Mouse (Mus musculus) monocyte, adult 5-6 weeks (primary cell): ENCODE results near the gene Plg. TPM values are rescaled to one million over a fixed set of nuclear protein-coding genes. Genes with fewer than 3 reads are reported as not detected.

Source experiments
- ATAC-seq: fragments of 153-309, 156-312 bp; replicated peaks from 2 replicates; pipeline ENCODE4 v1.8.0; 2017; ENCODE audit warnings: mild to moderate bottlenecking; ENCODE audit not compliant: low TSS enrichment, insufficient number of reproducible peaks, severe bottlenecking, poor library complexity, low FRiP score
- total RNA-seq: library from RNA; stranded (forward); fragments of 200-1000, 200-491, 200-594 nt; gene quantifications from 3 replicates; pipeline ENCODE4 v1.2.3, GENCODE M21; 2017

Plg gene
- total RNA-seq, 1 experiment from 2014 or later, result 1.5 TPM

GRCm38 (mm10) chr17:12431707-12432106 is 53.3 kb downstream of the Plg start:
- no peak for ATAC-seq

DNA sequence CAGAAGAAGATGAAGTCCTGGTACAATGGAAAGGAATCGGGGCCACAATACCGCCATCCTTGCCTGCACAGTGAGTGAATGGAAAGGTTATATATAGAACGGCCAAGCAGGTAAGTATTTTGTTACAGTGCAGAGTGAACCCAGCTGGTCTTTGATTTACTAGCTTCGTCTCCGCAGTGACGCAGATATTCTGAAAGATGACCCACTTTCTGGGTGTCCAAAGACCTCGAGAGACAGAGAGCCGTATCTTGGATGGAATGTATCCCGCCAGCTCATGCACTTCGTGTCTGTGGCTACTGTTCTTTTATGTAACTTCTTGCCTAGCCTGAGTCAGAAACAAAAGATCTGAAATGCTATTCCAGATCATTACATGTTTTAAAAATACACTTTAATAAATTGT is 59.4 kb downstream of the Plg start:
- no peak for ATAC-seq

- no peak for ATAC-seq
Observed at GRCm38 (mm10) chr17:12444561-12444960, 66.2 kb downstream of the Plg start.

- no peak for ATAC-seq
Observed at GRCm38 (mm10) chr17:12451234-12451633, 72.8 kb downstream of the Plg start.

DNA sequence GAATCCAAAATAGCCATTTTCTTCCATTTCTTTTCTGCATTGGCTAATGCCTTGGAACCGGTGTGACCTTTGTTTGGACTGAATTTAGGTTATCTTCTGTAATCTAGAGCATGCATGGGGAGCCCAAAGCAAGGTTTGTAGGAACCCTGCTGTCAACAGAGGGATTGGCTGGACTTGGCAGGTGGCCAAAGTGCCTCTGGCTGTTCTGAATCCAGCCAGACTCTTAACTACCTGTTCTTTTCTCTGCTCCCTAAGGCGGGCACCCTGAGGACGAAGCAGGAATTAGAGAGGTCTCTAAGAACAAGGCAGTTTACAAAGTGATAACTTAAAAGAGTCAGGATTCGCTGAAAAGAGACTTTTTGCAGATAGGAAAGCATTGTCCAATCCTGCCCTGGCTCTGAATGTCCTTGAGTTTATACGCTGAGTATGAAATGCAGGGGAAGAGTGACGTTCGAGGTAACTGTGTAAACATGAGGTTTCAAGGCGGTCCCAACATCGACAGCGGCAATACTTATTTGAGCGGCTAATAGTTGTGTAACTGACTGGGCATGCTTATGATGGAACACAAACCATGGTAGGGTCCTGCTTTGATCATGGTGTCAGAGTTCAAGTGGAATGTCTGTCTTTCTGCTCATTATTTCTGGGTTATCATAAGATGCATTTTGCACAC is 74.6 kb downstream of the Plg start:
- no peak for ATAC-seq

GRCm38 (mm10) chr17:12453691-12454090 is 75.3 kb downstream of the Plg start:
- ATAC-seq, result no peak

DNA sequence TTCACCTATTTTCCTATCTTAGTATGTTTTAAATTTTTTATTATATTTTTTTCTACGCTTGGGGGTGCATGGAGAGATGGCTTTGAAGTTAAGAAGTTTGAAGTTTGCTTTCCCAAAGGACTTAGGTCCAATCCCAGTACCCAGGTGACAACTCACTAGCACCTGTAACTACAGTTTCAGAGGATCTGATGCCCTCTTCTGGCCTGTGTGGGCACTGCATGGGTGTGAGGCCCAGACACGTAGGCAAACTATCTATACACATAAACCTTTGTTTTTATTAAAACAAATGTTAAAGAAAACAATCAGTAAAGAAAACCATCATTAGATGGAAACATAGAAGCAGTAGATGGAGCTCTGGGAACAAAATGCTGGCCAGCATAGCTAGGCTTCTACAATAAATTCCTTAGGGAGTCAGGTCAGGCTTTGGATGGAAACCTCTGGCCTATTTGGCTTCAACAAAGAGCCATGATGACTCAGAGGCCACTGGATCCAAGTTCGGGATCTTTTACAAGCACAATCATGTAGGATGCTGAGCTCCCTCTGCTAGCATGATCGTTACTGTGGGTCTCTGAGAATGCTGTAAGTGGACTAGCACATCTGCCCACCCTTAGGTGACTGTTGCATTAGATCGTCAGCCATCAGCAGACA is 76.9 kb downstream of the Plg start:
- ATAC-seq, result no peak

DNA sequence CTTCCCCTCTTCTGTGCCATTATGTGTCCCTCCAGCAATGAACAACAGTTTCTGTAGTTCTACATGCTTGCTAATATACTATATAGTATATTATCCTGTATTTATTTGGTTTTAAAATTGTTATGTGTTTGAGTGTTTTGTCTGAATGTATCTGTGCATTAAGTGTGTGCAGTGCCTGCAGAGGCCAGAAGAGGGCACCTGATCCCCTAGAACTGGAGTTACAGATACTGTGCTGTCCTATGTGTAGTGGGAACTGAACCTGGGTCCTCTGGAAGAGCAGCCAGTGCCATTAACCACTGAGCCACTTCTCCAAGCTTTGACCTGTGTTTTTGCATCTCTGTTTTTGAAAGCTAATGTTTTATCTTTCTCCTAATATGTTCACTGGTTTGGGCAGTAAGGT is 82.8 kb downstream of the Plg start:
- no peak for ATAC-seq

GRCm38 (mm10) chr17:12466501-12467000 is 88.1 kb downstream of the Plg start:
- no peak for ATAC-seq

- ATAC-seq, result no peak
Observed at GRCm38 (mm10) chr17:12467642-12468041, 89.2 kb downstream of the Plg start.

- ATAC-seq, result no peak
Observed at GRCm38 (mm10) chr17:12468745-12469144, 90.3 kb downstream of the Plg start.

Other genes starting within 250 kb of the Plg start
- gene Map3k4, start 59.8 kb upstream of the Plg start, total RNA-seq, result 20.8 to 45.9 TPM (median 22.8 TPM) in 3 replicates
- gene Slc22a3, start 129.1 kb downstream of the Plg start, total RNA-seq, result not detected in 3 replicates
- not detected in 3 replicates for gene Slc22a2, start 205.5 kb downstream of the Plg start, total RNA-seq